Mouse (Mus musculus) midbrain, postnatal 0 days (tissue): ENCODE data around the gene Pex26. TPM values are rescaled to one million over a fixed set of nuclear protein-coding genes. Genes with fewer than 3 reads are reported as not detected.

Source experiments
- ATAC-seq: fragments of 200-750 bp; cut with Nextera tagmentation; 2 replicates; pipeline ENCODE4 v1.8.0; 2017; ENCODE audit warnings: moderate number of reproducible peaks, mild to moderate bottlenecking, moderate TSS enrichment, moderate library complexity; ENCODE audit not compliant: low FRiP score
- DNase-seq: peaks from one replicate; pipeline ENCODE4 v3.0.0-alpha.2; 2015; ENCODE audit warnings: low spot score
- H3K27ac ChIP-seq: fragments of 300-500 bp; sonication (generic); 2 replicates; pipeline ENCODE4 v1.5.1; 2014; ENCODE audit warnings: low read depth, mild to moderate bottlenecking, low read length, mixed read lengths
- H3K27me3 ChIP-seq: fragments of 300-500 bp; sonication (generic); 2 replicates; pipeline ENCODE4 v1.6.1; 2014; ENCODE audit warnings: low read length, control low read depth, mixed read lengths; ENCODE audit not compliant: insufficient read depth
- H3K36me3 ChIP-seq: fragments of 300-500 bp; sonication (generic); 2 replicates; pipeline ENCODE4 v1.6.1; 2014; ENCODE audit warnings: low read length, control low read depth, mixed read lengths; ENCODE audit not compliant: insufficient read depth
- H3K4me1 ChIP-seq: fragments of 300-500 bp; sonication (generic); 2 replicates; pipeline ENCODE4 v1.6.1; 2014; ENCODE audit warnings: mild to moderate bottlenecking, control low read depth, antibody characterized with exemption, low read length, mixed read lengths; ENCODE audit not compliant: insufficient read depth
- H3K4me2 ChIP-seq: fragments of 300-500 bp; sonication (generic); 2 replicates; pipeline ENCODE4 v1.6.1; 2014; ENCODE audit warnings: low read depth, mild to moderate bottlenecking, low read length, mixed read lengths; ENCODE audit not compliant: poor library complexity, severe bottlenecking
- H3K4me3 ChIP-seq: fragments of 300-500 bp; sonication (generic); 2 replicates; pipeline ENCODE4 v1.5.1; 2014; ENCODE audit warnings: low read depth, mild to moderate bottlenecking, low read length, moderate library complexity
- H3K9ac ChIP-seq: fragments of 300-500 bp; sonication (generic); replicated peaks from 2 replicates; pipeline ENCODE4 v1.6.1; 2014; ENCODE audit warnings: mild to moderate bottlenecking, low read length, moderate library complexity, mixed read lengths; ENCODE audit not compliant: poor library complexity, severe bottlenecking
- H3K9me3 ChIP-seq: fragments of 300-500 bp; sonication (generic); 2 replicates; pipeline ENCODE4 v1.6.1; 2016; ENCODE audit warnings: low read length, control low read depth
- CTCF ChIP-seq: IDR thresholded peaks from 2 replicates; pipeline ENCODE4 v1.5.1; 2016; ENCODE audit warnings: antibody characterized with exemption, mild to moderate bottlenecking
- WGBS: fragments of 180-500 bp; shearing (Covaris S2); extraction: QIAGEN DNeasy Blood & Tissue Kit; methylation state at CpG from one replicate; pipeline ENCODE4 v1.1.7; 2014; 5-methylcytosine and 5-hydroxymethylcytosine counted together
- polyA plus RNA-seq: library from polyadenylated mRNA; unstranded; fragments of >200 nt; fragmentation: Nextera tagmentation; extraction: Ambion mirVana; gene quantifications from 2 replicates; pipeline ENCODE4 v1.2.1, GENCODE M21; 2015
- total RNA-seq: library from RNA; depleted of rRNA; stranded (reverse); fragments of >200 nt; gene quantifications from 2 replicates; pipeline ENCODE4 v1.2.3, GENCODE M21; 2014

The Pex26 gene
- total and polyA plus RNA-seq, 2 experiments from 2014 or later = 12.7 to 32.6 TPM

GRCm38 (mm10) chr6:121156030-121156429 is 27.4 kb upstream of the Pex26 start:
- TF ChIP-seq CTCF = no peak
- Histone ChIP-seq H3K9ac (no peak overlapping the region), H3K36me3 (no peaks in the 10 kb centered on the region), H3K4me1 (no peaks in the 10 kb centered on the region), H3K27me3 (no peaks in the 10 kb centered on the region), H3K4me3 (no peak overlapping the region), H3K4me2 (no peak overlapping the region), H3K27ac (no peak overlapping the region), H3K9me3 (no peaks in the 10 kb centered on the region)
- WGBS = 85% methylated on average over 2 of the region's 2 CpGs
- ATAC-seq (no peak), DNase-seq (no peak)

GRCm38 (mm10) chr6:121159616-121160015 is 23.9 kb upstream of the Pex26 start:
- H3K27me3 ChIP-seq = no peaks in the 10 kb centered on the region
- ATAC-seq (no peak), DNase-seq (no peak)
- 95% methylated on average over 5 of the region's 5 CpGs for WGBS
- H3K4me1 ChIP-seq = no peaks in the 10 kb centered on the region
- no peak overlapping the region for H3K4me3 ChIP-seq
- no peak overlapping the region for H3K27ac ChIP-seq
- H3K4me2 ChIP-seq = no peak overlapping the region
- no peak for TF ChIP-seq CTCF
- no peaks in the 10 kb centered on the region for H3K36me3 ChIP-seq
- H3K9ac ChIP-seq = no peak overlapping the region
- no peaks in the 10 kb centered on the region for H3K9me3 ChIP-seq

DNA sequence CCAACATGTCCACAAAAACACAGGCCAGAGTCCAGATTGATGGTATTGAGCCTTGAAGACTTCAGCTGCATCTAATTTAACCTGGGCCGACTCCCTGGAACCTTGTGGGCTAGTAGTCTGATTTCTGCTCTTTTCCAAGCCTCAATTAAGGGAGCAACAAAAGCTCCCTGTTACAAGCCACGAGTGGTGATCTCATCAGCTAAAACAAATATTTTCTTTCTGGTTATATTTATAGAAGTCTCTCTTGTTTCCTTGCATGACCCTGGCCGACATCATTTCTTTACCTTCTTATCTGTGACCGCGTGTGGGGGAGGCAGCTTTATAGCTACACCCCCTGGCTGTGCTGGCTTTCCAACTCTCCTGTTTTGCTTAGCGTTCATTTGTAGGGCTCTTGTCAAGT is 23.3 kb upstream of the Pex26 start:
- TF ChIP-seq CTCF = no peak
- DNase-seq = no peak
- no peak for ATAC-seq
- H3K36me3 ChIP-seq = no peaks in the 10 kb centered on the region
- H3K9ac ChIP-seq = no peak overlapping the region
- no peaks in the 10 kb centered on the region for H3K27me3 ChIP-seq
- H3K27ac ChIP-seq = no peak overlapping the region
- H3K4me3 ChIP-seq = no peak overlapping the region
- 82% methylated on average over 6 of the region's 6 CpGs for WGBS
- H3K9me3 ChIP-seq = no peaks in the 10 kb centered on the region
- no peak overlapping the region for H3K4me2 ChIP-seq
- H3K4me1 ChIP-seq = no peaks in the 10 kb centered on the region

GRCm38 (mm10) chr6:121162616-121163015 is 20.9 kb upstream of the Pex26 start:
- 93% methylated on average over 12 of the region's 12 CpGs for WGBS
- ATAC-seq = no peak
- no peak for DNase-seq
- no peaks in the 10 kb centered on the region for H3K9me3 ChIP-seq
- no peaks in the 10 kb centered on the region for H3K36me3 ChIP-seq
- no peak for TF ChIP-seq CTCF
- no peak overlapping the region for H3K27ac ChIP-seq
- H3K4me3 ChIP-seq = no peak overlapping the region
- H3K27me3 ChIP-seq = no peaks in the 10 kb centered on the region
- no peak overlapping the region for H3K9ac ChIP-seq
- H3K4me2 ChIP-seq = no peak overlapping the region
- no peaks in the 10 kb centered on the region for H3K4me1 ChIP-seq

DNA sequence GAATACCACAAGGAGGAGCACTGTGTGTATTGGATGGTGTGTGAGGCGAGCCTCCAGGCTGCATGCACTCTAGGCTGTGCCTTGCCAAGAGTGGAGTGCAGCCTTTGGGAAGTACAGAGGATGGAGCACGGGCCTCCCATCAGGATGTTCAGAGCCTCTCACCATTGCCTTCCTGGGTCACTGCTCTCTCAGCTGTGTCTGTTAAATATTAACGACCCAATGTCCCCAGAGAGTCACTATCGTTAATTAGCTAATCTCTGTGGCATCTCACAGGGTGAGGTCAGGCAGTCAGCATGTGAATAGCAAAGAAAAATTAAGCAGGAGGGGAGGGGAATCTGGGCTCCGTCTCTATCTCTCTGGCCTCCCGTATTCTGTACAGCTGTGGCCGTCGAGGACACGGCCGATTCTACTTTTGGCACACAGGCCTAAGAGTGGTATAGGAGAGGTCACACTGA is 17.3 kb upstream of the Pex26 start:
- Histone ChIP-seq H3K4me2 (no peak overlapping the region), H3K9me3 (no peaks in the 10 kb centered on the region), H3K9ac (no peak overlapping the region), H3K4me3 (no peak overlapping the region), H3K27ac (no peak overlapping the region), H3K27me3 (no peaks in the 10 kb centered on the region), H3K36me3 (no peaks in the 10 kb centered on the region), H3K4me1 (no peaks in the 10 kb centered on the region)
- 39% methylated on average over 10 of the region's 10 CpGs for WGBS
- no peak for TF ChIP-seq CTCF
- ATAC-seq = no peak
- DNase-seq = no peak

- no peak overlapping the region for H3K4me2 ChIP-seq
- no peak for ATAC-seq
Observed at GRCm38 (mm10) chr6:121167381-121167975, 16.0 kb upstream of the Pex26 start.

More at GRCm38 (mm10) chr6:121167381-121167975, 16.0 kb upstream of the Pex26 start:
- Histone ChIP-seq H3K9me3 (no peaks in the 10 kb centered on the region), H3K4me3 (no peak overlapping the region), H3K4me1 (no peaks in the 10 kb centered on the region), H3K27ac (no peak overlapping the region), H3K9ac (no peak overlapping the region), H3K27me3 (no peaks in the 10 kb centered on the region), H3K36me3 (no peaks in the 10 kb centered on the region)
- no peak for DNase-seq
- WGBS = 82% methylated on average over 7 of the region's 7 CpGs
- no peak for TF ChIP-seq CTCF
